In genomic region chr11:118908981-118909813, GRCm38 (mm10) we compare ENCODE assay signal across 8 mouse cellular contexts. TPM values are rescaled to one million over a fixed set of nuclear protein-coding genes. Genes with fewer than 3 reads are reported as not detected.
DNase-seq lines count a peak whose midpoint lies in the region; ATAC-seq lines count a peak whose summit lies in the region.

No protein-coding gene starts in this region.

- peak overlapping the region; percentile 77 for H3K4me3 ChIP-seq in hindbrain, embryonic 16.5 days (ENCODE audit: low read length)
- H3K4me3 ChIP-seq in neural tube, embryonic 15.5 days (replicated peaks), result peak overlapping the region; percentile 90

- no peaks in the 10 kb centered on the region for H3K36me3 ChIP-seq in hindbrain, embryonic 16.5 days (ENCODE audit: control insufficient read depth, insufficient read depth, low read length)
- no peaks in the 10 kb centered on the region for H3K36me3 ChIP-seq in neural tube, embryonic 15.5 days

- H3K9ac ChIP-seq in hindbrain, embryonic 16.5 days (ENCODE audit: low read depth, low read length), result peak overlapping the region; percentile 92
- H3K9ac ChIP-seq in neural tube, embryonic 15.5 days (replicated peaks), result peak overlapping the region; percentile 96

- H3K4me1 ChIP-seq in hindbrain, embryonic 16.5 days (ENCODE audit: control insufficient read depth, insufficient read depth, low read depth, low read length), result peaks cover 42% of the 10 kb centered on the region
- peaks cover 55% of the 10 kb centered on the region for H3K4me1 ChIP-seq in neural tube, embryonic 15.5 days

- H3K9me3 ChIP-seq in hindbrain, embryonic 16.5 days (ENCODE audit: control insufficient read depth, low read length), result no peaks in the 10 kb centered on the region
- no peaks in the 10 kb centered on the region for H3K9me3 ChIP-seq in neural tube, embryonic 15.5 days (replicated peaks)

- ATAC-seq in hindbrain, embryonic 16.5 days, result peak; percentile 60
- peak; percentile 54 for ATAC-seq in neural tube, embryonic 15.5 days (ENCODE audit: low FRiP score)

- 0% methylated on average over 65 of the region's 90 CpGs for WGBS in hindbrain, embryonic 16.5 days
- under 1% methylated on average over 54 of the region's 90 CpGs for WGBS in neural tube, embryonic 15.5 days

- H3K27me3 ChIP-seq in hindbrain, embryonic 16.5 days (replicated peaks; ENCODE audit: control insufficient read depth, insufficient read depth, low read length), result no peaks in the 10 kb centered on the region
- 0 out of 2 replicates have a peak, but pooled peaks cover 8% of the 10 kb centered on the region for H3K27me3 ChIP-seq in neural tube, embryonic 15.5 days (replicated peaks)

- DNase-seq in left cerebral cortex, postnatal 36 days (ENCODE audit: low spot score in 2 of 2), result peak; percentile 75 to 80
- DNase-seq in left cerebral cortex, adult 11 months (ENCODE audit: low spot score), result no peak
- peak; percentile 75 to 81 for DNase-seq in cerebellum, postnatal 36 days
- no peak for DNase-seq in B cell, adult 2 months
- no peak for DNase-seq in thymus, postnatal 0 days (ENCODE audit: low spot score)
- no peak for DNase-seq in thymus, postnatal 25 days

- intact Hi-C loops in left cerebral cortex, postnatal 36 days (cut with DNase I), result loop anchor here (2.0 to 5.0 kb wide), 3 partner anchors 47 to 167 kb away; no protein-coding TSS in a partner anchor

- peak overlapping the region; percentile 82 for H3K4me2 ChIP-seq in hindbrain, embryonic 16.5 days (ENCODE audit: low read length)
- peak overlapping the region; percentile 85 for H3K4me2 ChIP-seq in neural tube, embryonic 15.5 days

- H3K27ac ChIP-seq in hindbrain, embryonic 16.5 days (ENCODE audit: low read depth, low read length), result peak overlapping the region; percentile 95
- peak overlapping the region; percentile 99 for H3K27ac ChIP-seq in neural tube, embryonic 15.5 days (replicated peaks)

RNA-seq across cellular contexts. Expression of gene Rbfox3, which starts 2.2 kb away (rescaled TPM):
- 100 to 1,000 TPM; 350 to 371 TPM for total RNA-seq in left cerebral cortex, postnatal 36 days (2021)
- polyA plus RNA-seq in hindbrain, embryonic 16.5 days (2015; fragmentation: Nextera tagmentation; extraction: Ambion mirVana), result 68.4 and 69.4 TPM in 2 replicates
- 80.9 and 99.8 TPM in 2 replicates for polyA plus RNA-seq in neural tube, embryonic 15.5 days (2015; fragmentation: Nextera tagmentation; extraction: Ambion mirVana)
- 0.26 and 0.28 TPM in 2 replicates for polyA plus RNA-seq in thymus, postnatal 0 days (2015; fragmentation: Nextera tagmentation; extraction: Ambion mirVana)

Comparison
In these comparisons a context has a peak if more than half of its experiments do, and no peak if none do; other contexts are left out.
1. DNase-seq: peak in left cerebral cortex, postnatal 36 days (2 of 2) and cerebellum, postnatal 36 days (2 of 2); none in left cerebral cortex, adult 11 months (single experiment), B cell, adult 2 months (0 of 2), thymus, postnatal 0 days (single experiment) and thymus, postnatal 25 days (single experiment).
2. RNA of gene Rbfox3, which starts 2.2 kb away (polyA plus RNA-seq): 80.9 to 99.8 TPM in neural tube, embryonic 15.5 days and 68.4 to 69.4 TPM in hindbrain, embryonic 16.5 days; 0.26 to 0.28 TPM in thymus, postnatal 0 days; every median in the first group is over 10 times any median in the second.